Mouse (Mus musculus): ENCODE data around the gene Cd300ld4.
"Not testable (repeated sequence)": the region's sequence is repeated elsewhere in the genome, so short reads cannot be mapped to it uniquely, and the experiment has no call there.

Gene Cd300ld4

GRCm38 (mm10) chr11:115026912-115027311 lies at the start of gene Cd300ld4:
TSS of gene Cd300ld4 (minus strand) at chr11:115027012.
- not testable (repeated sequence) for DNase-seq

- no peak for DNase-seq
These were observed 49.0 kb upstream of the Cd300ld4 start for GRCm38 (mm10) chr11:115075859-115076258.

GRCm38 (mm10) chr11:115075407-115075806 lies 48.6 kb upstream of the Cd300ld4 start:
- DNase-seq: peak in 1 of 2 experiments; percentile 10

GRCm38 (mm10) chr11:115073002-115073401 lies 46.2 kb upstream of the Cd300ld4 start:
- no peak for DNase-seq

DNA sequence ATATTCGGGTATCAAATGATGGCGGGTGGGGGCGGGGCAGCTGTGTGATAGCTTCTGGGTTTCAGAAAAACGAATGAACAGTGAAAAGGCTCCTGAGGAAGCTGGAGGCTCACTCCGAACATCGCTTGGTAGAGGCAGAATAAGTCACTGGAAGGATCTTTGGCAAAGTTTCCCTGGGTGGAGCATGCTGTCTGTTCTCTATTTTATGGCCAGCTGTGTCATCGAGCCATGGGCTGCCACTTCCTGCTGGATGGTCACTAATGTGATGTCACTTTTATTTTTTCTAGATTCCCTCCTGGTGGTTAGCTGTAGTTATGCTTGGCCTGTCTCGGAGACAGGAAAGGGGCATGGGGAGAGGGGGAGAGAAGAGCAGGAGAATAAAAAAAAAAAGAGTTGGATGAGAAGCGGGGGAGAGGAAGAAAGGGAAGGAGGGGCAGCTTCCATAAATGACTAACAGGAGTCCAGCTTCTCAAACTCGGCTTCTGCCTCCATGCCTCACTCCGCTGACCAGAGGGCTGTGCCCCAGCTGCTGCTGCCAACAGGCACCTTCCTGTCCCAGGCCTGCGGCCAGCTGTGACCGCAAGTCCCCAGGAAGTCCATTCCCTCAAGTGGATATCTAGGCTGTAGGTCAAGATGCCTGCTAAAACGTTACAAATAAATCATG lies 45.0 kb upstream of the Cd300ld4 start:
- DNase-seq: peak; percentile 36 to 40

GRCm38 (mm10) chr11:115071015-115071551 lies 44.3 kb upstream of the Cd300ld4 start:
- no peak for DNase-seq

DNA sequence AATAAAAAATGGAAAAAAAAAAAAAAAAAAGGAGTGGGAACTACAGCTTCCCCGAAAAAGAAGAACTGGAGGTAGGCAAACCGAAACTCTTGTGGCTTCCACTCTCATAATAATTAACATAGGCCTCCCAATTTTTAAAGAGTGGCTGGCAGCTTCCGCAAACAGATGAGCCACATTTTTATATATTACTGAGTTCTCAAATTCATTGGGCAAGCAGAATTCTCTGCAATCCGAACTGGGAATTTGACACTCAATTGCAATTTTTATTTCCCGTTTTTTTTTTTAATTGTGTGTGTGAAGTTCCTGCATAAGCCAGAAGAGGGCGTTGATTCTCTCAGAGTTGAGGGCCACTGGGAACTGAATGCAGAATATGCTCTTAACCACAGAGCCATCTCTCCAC lies 40.0 kb upstream of the Cd300ld4 start:
- no peak for DNase-seq

- DNase-seq: no peak
These were observed 35.3 kb upstream of the Cd300ld4 start, which contains the start of gene Cd300e for GRCm38 (mm10) chr11:115062077-115062476. TSS of gene Cd300e (minus strand) at chr11:115062177.

GRCm38 (mm10) chr11:115059797-115060196 lies 33.0 kb upstream of the Cd300ld4 start:
- no peak for DNase-seq

- no peak for DNase-seq
These were observed 31.9 kb upstream of the Cd300ld4 start for GRCm38 (mm10) chr11:115058701-115059100.

DNA sequence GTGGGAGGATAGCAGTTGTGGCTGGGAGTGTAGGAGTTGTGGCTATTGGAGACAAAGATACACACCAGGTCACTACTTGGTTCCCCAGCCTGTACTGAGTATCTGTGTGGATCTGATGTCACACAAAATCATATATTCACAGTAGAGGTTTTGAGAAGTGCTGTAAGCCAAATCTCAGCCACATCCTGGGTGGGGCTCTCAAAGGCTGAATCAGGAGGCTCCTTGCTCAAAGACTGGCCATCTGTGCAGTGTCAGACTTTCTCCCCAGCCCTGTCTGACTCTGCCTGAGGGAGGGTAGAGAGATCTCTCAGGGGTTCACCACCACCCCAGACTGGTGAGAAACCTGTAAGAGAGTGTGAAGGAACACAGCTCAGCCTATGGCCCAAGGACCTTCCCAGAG lies 27.7 kb upstream of the Cd300ld4 start:
- no peak for DNase-seq

- DNase-seq: no peak
These were observed 26.2 kb upstream of the Cd300ld4 start for GRCm38 (mm10) chr11:115052991-115053390.

DNA sequence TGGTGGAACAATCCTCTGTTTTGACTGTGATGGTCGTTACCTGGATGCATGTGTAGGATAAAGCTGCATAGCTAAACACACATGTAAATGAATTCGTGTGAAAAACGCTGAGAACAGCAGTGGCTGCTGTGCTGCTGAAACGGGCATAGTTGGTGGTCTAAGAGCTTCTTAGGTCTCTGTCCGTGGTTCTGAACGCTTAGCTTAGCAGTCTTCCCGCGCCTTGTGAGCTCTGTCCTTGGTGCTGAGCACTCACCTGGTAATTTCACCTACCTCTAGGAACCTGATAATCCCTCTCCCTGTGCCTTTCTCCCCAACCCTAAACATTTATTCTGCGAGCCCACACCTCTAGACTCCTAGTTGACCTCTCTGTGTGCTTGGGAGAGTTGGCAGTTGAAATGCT lies 25.4 kb upstream of the Cd300ld4 start:
- DNase-seq: peak in 1 of 2 experiments; percentile 49

DNA sequence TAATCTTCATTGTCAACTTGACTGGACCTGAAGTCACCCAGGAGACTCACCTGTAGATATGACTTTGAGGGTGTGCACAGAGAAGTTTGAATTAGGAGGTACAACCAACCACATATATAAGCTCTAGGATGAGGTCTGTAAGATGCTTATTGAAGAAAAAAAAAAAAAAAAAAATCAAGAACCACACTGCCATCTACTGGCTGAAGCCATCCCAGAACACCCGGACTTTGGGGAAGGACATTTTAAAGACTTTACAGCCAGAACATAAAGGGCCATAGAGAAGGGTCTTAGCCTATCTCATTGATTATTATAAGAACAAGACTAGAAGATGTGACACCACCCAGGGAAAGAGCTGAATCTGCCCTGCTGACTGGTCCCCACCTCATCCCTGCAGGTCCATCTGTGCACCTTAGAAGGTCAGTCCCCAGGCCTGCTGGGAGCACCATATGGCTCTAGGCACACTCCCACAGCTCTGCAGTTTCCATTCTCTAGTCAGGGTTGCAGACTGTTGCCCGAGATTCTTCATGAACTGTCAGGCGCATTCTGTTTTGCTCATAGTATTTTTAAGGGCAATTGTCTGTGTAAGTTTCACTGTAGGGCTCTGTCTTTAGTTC lies 22.6 kb upstream of the Cd300ld4 start:
- no peak for DNase-seq

GRCm38 (mm10) chr11:115048259-115048658 lies 21.4 kb upstream of the Cd300ld4 start, which contains the start of gene Cd300ld3:
TSS of gene Cd300ld3 (minus strand) at chr11:115048409.
- DNase-seq: no peak

- DNase-seq: not testable (repeated sequence)
These were observed 10.9 kb upstream of the Cd300ld4 start, which contains the start of gene Cd300ld5 for GRCm38 (mm10) chr11:115037669-115038068. TSS of gene Cd300ld5 (minus strand) at chr11:115037769.

DNA sequence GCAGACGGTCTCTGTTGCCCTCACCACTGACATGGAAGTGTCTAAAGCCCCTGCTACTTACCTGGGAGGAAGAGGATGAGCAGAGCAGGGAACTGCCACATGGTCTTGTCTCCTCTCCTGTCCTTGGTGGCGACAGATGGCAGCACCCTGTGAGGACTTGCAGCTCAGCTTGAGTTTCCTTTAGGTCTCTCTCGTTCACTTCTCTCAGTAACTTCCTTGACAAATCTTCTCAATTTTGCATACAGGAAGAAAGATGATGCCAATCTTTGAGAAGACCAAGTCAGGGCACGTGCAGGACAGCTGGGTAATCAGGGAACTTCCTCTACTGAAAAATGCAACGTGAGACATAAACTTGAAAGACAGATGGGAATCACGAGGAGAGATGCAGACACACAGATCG lies 10.7 kb downstream of the Cd300ld4 start, which contains the start of gene Cd300ld2:
Cd300ld2 (minus strand) TSS at position 101 of the 400 bp plus-strand sequence.
- DNase-seq: not testable (repeated sequence)

GRCm38 (mm10) chr11:115004070-115004469 lies 22.7 kb downstream of the Cd300ld4 start:
- DNase-seq: no peak

GRCm38 (mm10) chr11:115001474-115002040 lies 25.3 kb downstream of the Cd300ld4 start, which contains the start of gene Cd300c2:
TSS of gene Cd300c2 (minus strand) at chr11:115001880.
- DNase-seq: no peak

DNA sequence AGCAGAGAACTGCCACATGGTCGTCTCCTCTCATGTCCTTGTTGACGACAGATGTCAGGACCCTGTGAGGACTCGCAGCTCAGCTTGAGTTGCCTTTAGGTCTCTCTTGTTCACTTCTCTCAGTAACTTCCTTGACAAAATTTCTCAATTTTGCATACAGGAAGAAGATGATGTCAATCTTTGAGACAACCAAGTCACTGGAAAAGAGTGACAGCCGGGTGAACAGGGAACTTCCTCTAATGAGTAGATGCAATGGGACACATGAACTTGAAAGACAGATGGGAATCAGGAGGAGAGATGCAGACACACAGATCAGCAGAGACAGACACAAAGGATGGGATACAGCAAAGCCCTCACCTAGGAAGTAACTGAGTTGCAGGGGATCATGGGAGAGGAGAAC lies 37.0 kb downstream of the Cd300ld4 start, which contains the start of gene Cd300ld:
Cd300ld (minus strand) TSS at position 130 of the 400 bp plus-strand sequence.
- DNase-seq: no peak

DNA sequence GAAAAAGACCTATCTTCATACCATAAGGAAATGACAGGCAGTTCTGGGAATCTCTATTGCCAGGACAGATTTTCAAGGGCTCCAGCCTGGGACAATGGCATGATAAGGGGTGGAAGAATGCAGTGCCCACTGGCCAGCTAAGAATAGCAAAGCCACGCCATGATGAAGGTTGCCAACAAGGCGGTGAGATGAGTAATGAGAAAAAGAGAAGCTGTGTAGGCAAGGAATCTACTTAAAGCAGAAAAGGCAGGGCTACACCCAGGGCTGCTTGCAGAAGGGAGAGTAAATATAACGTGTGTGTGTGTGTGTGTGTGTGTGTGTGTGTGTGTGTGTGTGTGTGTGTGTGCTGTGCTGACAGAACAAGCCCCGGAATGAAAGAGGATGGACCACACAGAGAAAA lies 44.9 kb downstream of the Cd300ld4 start:
- no peak for DNase-seq

DNA sequence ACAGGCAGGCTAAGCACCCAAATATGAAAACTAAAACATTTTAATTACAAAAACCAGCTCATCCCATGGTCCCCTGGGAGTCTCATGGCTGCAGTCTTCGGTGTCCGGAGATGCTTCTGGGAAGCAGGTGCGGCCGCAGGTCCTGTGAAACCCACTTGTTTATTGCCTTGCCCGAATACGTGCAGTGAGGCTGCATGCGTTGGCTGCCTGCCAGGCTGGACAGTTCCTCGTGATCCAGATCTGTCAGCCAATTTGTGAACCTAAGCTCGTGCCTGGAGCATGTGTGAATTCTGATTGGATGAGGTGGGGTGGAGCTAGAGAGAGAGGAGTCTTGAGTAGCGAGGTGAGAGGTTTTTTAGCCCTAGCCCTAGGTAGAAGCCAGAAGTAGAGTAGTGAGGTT lies 54.1 kb downstream of the Cd300ld4 start:
- DNase-seq: no peak

Data from kidney, adult 8-10 months (tissue).